Mouse (Mus musculus): ENCODE measurements around the gene Mocs1.

DNA sequence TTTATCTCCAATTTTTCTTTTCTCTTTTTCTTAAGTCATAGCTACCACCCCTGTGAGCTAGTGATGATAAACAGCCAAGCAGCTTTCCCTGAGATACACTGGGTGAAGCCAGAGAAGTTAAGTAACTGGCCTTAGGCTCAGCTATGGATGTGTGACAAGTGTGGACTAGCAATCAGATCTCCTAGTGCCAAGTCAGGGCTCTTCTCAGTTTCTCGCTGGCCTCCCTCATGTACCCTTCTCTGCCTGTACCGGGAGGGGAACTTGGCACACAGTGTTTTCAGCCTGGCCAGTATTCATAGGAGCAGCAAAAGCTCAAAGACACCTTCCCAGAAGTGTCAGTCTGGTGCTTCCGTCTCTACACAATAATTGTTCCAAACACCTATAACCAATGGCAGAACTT lies 4.3 kb upstream of the Mocs1 start:
- TF ChIP-seq POLR2A (IDR thresholded peaks at IDR 0.05; ENCODE audit: insufficient read depth, low read length) (no peak), CTCF (IDR thresholded peaks at IDR 0.05; ENCODE audit: low read depth, low read length) (no peak)

All from ES-Bruce4 (cell line).